Mouse (Mus musculus): ENCODE results near the gene Arl10.

Gene Arl10

DNA sequence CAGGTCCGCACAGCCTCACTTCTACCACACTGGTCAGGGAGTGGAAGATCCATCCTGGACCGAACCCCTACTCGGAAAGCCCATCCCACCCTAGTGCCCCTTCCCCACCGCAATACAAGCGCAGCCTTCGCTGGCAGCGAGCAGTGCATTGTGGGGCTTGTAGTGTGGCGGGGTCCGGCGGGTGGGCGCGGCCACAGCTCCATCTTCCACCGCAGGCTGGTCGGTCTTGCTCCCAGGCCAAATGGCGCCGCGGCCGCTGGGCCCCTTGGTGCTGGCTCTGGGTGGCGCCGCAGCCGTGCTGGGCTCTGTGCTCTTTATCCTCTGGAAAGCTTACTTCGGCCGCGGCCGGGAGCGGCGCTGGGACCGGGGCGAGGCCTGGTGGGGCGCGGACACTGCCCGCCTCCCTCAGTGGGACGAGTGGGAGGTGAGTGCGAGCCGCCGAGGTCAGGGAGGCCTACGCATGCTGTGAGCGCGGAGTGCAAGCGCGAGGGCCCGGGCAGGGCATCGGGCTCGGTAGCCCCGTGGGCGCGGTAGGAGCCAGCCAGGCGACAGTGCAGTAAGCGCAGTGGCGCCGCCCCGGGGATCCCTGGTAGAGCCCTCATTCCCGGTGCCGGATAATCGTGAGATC is at the start of gene Arl10:
Gene Arl10 (plus strand): TSS at position 162 of the 628 bp plus-strand sequence.
- DNase-seq (ENCODE audit: low read depth, low spot score): peak; percentile 75

DNA sequence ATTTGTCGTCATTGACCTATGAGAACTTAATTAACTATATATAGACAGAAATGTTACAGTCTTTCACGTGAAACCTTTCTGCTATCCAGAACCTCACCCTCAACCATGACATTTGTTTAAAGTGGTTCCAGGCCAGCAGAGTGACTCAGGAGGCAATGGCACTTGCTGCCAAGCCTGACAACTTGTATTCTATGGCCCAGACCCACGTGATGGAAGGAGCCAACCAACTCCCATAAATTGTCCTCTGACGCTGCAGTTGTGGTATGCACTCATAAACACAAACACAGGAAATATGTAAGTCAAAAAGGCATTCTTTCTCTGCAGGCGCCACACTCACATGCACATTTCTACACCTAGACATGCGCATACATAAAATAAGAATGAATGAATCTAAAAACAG is 47.7 kb upstream of the Arl10 start:
- DNase-seq (ENCODE audit: low read depth, low spot score): no peak

- DNase-seq (ENCODE audit: low read depth, low spot score): no peak
Measured at GRCm38 (mm10) chr13:54532134-54532533, 42.7 kb upstream of the Arl10 start.

GRCm38 (mm10) chr13:54548036-54548435 is 26.8 kb upstream of the Arl10 start:
- DNase-seq (ENCODE audit: low read depth, low spot score): no peak

- DNase-seq (ENCODE audit: low read depth, low spot score): no peak
Measured at GRCm38 (mm10) chr13:54556176-54556575, 18.6 kb upstream of the Arl10 start.

DNA sequence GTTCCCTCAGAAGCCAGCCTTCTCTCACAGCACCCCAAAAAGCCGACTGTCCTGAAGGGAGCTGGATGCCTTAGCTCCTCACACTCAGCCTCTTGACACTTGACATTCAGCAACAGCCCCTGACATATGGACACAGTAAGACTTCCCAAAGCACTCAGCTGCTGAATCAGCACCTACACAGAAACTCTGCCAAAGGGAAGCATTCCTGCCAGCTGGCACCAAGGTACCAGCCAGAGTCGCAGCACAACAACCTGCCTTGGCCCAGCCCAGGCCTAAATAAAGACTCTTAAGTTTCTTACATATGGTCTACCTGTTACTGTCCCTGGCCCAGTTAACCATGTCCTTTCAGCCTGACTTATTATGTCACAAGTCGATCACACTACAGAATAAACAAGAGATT is 18.0 kb upstream of the Arl10 start:
- DNase-seq (ENCODE audit: low read depth, low spot score): no peak

- DNase-seq (ENCODE audit: low read depth, low spot score): no peak
Measured at GRCm38 (mm10) chr13:54557652-54558051, 17.2 kb upstream of the Arl10 start.

- DNase-seq (ENCODE audit: low read depth, low spot score): no peak
Measured at GRCm38 (mm10) chr13:54559656-54560055, 15.2 kb upstream of the Arl10 start.

DNA sequence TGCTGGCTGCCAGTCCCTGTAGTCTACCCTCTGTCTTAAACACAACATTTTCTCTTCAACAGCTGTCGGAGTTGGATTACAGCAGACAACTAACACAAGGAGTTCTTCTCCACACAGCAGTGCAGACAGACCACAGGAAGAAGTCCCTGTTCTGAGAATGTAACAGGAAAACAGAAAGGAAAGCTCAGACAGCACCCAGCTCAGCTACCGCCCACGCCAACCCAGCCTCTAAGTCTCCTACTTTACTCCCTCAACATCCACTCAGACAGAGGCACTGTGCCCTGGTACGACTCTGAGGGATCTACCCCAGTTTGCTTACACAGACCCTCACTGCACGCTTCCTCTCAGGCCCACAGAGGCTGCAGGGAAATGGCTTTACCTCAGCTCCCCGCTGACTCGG is 14.2 kb upstream of the Arl10 start:
- no peak for DNase-seq (ENCODE audit: low read depth, low spot score)

GRCm38 (mm10) chr13:54562562-54562961 is 12.3 kb upstream of the Arl10 start:
- no peak for DNase-seq (ENCODE audit: low read depth, low spot score)

GRCm38 (mm10) chr13:54564232-54565200 is 10.3 kb upstream of the Arl10 start:
- DNase-seq (ENCODE audit: low read depth, low spot score): peak; percentile 30

DNA sequence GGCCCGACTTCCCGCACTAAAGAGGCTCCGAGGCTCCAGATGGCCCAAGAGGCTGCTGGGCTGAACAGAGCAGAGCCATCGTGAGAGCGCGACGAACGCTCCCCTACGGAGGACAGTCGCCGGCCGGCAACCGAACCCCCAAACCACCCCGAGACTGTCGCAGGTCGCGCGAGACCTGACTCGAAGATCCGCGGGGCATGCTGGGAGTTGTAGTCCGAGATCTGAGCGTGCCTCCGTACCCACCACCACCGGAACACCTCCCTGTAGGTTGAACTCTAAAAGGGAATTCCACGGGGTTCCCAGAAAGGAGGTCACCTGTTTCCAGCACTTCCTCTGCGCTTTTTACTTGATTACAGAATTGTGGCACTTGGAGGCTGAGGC is 9.6 kb upstream of the Arl10 start, which contains the start of gene 4833439L19Rik:
Gene 4833439L19Rik (minus strand): TSS at position 235 of the 381 bp plus-strand sequence.
- peak; percentile 94 for DNase-seq (ENCODE audit: low read depth, low spot score)

DNA sequence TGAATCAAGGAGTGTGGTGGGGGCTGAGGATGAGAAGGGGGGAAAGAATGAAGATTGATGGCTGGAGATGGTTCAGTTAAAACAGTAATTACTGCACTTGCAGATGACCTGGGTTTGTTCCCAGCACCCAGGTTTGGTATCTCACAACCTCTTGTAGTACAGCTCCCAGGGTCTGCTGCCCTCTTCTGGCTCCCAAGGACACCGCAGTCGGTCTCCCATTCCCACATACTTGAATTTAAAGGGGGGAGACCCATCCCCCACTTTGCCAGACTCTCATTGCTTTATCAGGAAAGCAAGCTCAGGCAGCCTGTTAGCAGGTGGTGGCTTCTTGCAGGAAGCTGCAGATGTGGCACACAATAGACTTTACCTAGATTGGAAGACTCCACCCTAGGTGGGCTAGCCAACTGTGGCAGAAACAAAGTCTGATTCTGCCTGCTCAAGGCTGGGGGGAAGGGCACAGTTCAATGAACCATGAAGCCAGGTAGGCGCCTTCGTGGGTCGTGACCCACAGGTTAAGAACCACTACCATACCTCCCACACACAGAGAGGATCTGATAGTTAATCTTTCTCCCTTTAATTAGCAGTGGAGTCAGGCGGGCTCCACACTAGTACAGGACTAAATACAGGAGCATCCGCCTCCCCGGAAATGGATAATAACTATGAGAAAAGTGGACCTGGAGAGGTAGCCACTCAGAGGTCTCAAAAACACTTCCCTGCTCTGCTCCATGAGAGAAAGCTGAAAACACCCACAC is 9.0 kb upstream of the Arl10 start:
- DNase-seq (ENCODE audit: low read depth, low spot score): peak; percentile 67

- DNase-seq (ENCODE audit: low read depth, low spot score): no peak
Measured at GRCm38 (mm10) chr13:54568380-54568779, 6.4 kb upstream of the Arl10 start.

DNA sequence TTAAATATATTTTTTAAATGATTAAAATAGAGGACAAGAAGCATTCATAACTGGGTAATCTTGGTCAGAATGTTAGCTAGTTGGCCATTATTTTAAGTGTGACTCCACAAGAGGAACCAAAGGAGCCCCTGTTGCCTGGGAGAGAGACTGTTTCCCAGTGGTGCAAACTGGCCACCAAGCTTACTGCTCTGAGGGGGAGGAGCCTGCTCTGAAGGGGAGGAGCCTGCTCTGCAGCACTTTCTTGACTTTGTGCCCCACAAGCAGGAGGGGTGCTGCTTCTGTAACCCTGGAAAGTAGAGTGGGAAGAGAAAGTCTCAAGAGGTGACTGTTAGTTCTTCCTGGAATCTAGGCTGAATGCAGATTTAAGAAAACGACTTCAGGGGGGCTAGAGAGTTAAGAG is 5.5 kb upstream of the Arl10 start:
- DNase-seq (ENCODE audit: low read depth, low spot score): no peak

GRCm38 (mm10) chr13:54570736-54571135 is 4.1 kb upstream of the Arl10 start:
- DNase-seq (ENCODE audit: low read depth, low spot score): no peak

- DNase-seq (ENCODE audit: low read depth, low spot score): peak; percentile 35
Measured at GRCm38 (mm10) chr13:54571637-54572036, 3.2 kb upstream of the Arl10 start.

GRCm38 (mm10) chr13:54572621-54573020 is 2.2 kb upstream of the Arl10 start:
- DNase-seq (ENCODE audit: low read depth, low spot score): no peak

DNA sequence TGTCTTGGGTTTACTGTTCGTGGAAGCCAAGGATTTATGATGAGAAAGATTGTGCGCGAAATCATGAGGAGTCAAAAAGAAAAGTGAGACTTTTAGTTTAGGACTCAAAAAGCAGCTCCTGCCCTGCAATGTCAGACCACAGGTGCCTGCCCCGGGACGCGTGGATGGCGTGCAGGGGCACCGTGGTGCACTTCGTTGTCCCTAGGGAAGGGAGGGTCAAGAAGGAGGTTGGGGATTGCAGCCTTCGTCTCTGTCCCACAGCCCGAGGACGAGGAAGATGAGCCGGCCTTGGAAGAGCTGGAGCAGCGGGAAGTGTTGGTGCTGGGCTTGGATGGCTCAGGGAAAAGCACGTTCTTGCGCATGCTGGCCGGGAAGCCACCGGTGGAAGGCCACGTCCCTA is 674 bp downstream of the Arl10 start:
- no peak for DNase-seq (ENCODE audit: low read depth, low spot score)

DNA sequence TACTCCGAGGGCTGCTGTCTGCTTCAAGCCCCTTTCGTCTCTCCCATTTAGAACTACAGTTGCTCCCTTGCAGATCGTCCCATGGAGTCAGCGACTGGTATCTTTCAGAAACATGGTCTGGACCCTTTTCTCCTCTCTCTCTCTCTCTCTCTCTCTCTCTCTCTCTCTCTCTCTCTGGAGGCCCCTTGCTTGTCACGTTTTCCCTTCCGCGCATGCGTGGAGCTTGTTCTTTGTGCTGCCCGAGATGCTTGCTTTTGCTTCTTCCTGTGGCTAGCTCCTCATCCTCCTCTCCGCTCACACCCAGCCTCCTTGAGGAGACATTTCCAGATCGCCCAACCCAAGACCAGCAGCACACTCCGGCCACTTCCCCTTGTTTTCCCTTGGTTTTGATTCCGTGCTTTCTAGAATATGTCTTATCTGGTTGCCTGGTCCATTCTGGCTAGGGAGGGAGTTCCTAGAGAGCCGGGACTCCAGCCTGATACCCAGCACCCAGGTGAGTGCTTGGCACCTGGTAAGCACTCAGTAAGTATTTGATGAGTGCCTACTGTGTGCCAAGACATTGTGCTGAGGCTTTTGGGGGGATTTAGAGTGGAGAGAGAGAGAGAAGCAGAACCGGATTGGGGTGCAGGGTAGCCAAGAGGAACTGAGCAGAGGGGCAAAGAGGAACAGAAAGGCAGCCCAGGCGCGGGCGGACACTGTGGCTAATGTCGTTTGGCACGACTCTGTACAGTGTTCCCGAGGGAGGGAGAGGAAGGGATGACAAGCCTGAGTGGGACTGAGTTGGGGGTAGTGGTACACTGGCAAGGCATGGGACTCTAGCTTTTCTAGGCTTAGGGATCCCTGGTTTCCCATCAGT is 3.1 kb downstream of the Arl10 start:
- no peak for DNase-seq (ENCODE audit: low read depth, low spot score)

- no peak for DNase-seq (ENCODE audit: low read depth, low spot score)
Measured at GRCm38 (mm10) chr13:54581385-54581784, 6.6 kb downstream of the Arl10 start.
